Mouse (Mus musculus) cerebellum, postnatal 10 days (tissue): ENCODE measurements at regions not wholly inside any gene's neighbourhood (a gene's known extent, or its start where the extent isn't known, plus 50 kb on each side); places are given as distances from the start of the nearest gene placed in this dataset.

Experiments used
- DNase-seq, 2 experiments: peaks; one replicate each; pipeline ENCODE4 v3.0.0; 2021; ENCODE audit warnings: mixed read lengths in 2 of 2

- peak in 1 of 2 experiments; percentile 2 for DNase-seq
Observed at GRCm38 (mm10) chr8:42973619-42974539, 167.4 kb downstream of the Triml1 start.

- DNase-seq, result no peak
Observed at GRCm38 (mm10) chr8:42972545-42972944, 168.7 kb downstream of the Triml1 start.

DNA sequence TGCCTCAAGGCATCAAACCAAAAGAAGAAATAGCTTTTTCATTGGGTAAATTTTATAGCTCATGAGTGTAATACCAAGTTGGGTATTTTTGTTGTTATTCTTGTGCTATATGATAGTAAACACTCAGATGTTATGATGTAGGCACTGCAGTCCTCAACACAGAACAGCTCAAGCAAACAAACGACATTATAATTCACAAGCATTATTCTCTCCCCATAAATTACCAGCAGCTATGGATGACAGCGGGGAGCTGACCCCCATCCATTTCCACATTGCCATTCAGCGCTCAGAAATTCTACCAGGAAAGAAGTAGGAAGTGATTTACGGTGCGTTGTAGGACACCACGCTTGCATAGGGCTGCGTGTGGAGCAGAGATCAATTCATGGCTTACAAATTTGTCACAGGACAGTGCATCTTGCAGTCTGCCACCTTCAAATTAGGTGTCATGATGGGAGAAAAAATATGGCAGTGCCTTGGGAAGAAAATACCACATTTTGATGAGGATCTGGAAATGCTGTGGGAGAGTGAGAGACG is 173.4 kb downstream of the Triml1 start:
- DNase-seq, result no peak

DNA sequence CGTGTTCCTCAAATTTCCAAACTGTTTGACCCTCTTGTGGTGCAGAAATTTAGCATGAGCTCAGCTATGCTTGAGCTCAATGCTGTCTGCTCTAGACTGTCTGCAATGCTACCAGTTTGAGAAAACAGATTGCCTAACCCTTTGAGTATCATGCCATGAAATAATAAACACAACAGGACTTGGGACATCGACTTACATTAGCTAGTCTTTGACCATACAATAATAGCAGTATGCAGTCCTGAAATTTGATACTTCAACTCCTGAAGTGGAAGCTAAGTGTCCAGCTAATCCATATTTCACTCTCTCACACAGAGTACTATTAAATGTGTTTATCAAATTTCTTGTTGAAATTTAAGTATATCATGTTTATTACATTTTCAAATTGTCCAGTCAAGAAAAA is 176.8 kb downstream of the Triml1 start:
- no peak for DNase-seq

DNA sequence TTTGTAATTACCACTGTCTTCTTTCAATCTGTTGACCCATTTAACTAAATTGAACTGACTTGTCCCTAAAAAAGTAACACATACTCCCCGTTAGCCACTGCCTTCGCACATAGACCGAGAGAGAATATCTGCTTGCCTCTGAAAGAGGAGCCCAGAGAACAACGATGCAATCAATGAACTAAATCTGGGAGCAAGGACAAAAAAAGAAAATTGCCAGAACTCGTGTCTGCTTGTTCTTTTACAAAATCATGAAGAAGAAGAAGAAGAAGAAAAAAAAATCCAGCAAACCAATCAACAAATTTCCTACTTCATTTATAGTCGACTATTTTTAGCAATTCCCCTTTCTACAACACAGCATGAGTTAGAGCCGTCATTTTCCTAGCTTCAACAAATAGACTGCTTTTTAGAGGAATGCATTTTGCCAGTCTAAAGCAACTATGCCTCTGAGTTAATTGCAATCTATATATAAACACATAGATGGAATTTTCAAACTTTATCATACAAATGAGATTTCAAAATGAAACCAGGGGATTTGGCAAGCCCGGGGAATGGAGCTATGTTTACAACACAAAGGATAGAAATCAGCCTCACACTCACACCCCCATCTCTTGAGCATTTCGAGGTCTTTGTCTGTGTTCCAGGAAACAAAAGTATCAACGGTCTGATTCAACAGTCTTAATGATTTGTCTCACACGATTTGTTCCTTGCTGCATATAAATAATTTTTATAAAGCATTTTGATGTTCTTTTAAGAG is 183.1 kb downstream of the Triml1 start:
- no peak for DNase-seq

GRCm38 (mm10) chr8:42932609-42933008 is 208.7 kb downstream of the Triml1 start:
- no peak for DNase-seq

GRCm38 (mm10) chr8:42891658-42892057 is 249.6 kb downstream of the Triml1 start:
- peak; percentile 4 to 5 for DNase-seq

GRCm38 (mm10) chr8:42886516-42886915 is 254.8 kb downstream of the Triml1 start:
- no peak for DNase-seq

GRCm38 (mm10) chr8:42870262-42870661 is 271.0 kb downstream of the Triml1 start:
- DNase-seq, result peak in 1 of 2 experiments; percentile 4
